Mouse (Mus musculus) right cerebral cortex, adult 2 months (tissue): Measurements from ENCODE around the gene Cars.
A peak's percentile ranks its signal among the peaks of the same experiment; 100 is the strongest.
"Not testable (repeated sequence)": the region's sequence is repeated elsewhere in the genome, so short reads cannot be mapped to it uniquely, and the experiment has no call there.

Experiments
- DNase-seq, 2 experiments: peaks; one replicate each; pipeline ENCODE4 v3.0.0; 2021 to 2022; ENCODE audit warnings: low spot score in 2 of 2

Cars gene

GRCm38 (mm10) chr7:143599428-143600230, at the start of gene Cars:
TSS of gene Cars (minus strand) at chr7:143600090.
- peak; percentile 94 to 97 for DNase-seq

GRCm38 (mm10) chr7:143649034-143649768, 49.3 kb upstream of the Cars start, which contains the start of gene Tnfrsf22:
TSS of gene Tnfrsf22 (minus strand) at chr7:143649661.
- peak; percentile 75 to 78 for DNase-seq

GRCm38 (mm10) chr7:143643949-143644348, 44.1 kb upstream of the Cars start:
- not testable (repeated sequence) for DNase-seq

- no peak for DNase-seq
Measured at GRCm38 (mm10) chr7:143636674-143637073, 36.8 kb upstream of the Cars start.

GRCm38 (mm10) chr7:143631503-143631902, 31.6 kb upstream of the Cars start:
- DNase-seq = no peak

GRCm38 (mm10) chr7:143629501-143629900, 29.6 kb upstream of the Cars start:
- no peak for DNase-seq

- DNase-seq = no peak
Measured at GRCm38 (mm10) chr7:143628540-143628939, 28.6 kb upstream of the Cars start, which contains the start of gene Tnfrsf26. TSS of gene Tnfrsf26 (minus strand) at chr7:143628722.

GRCm38 (mm10) chr7:143627555-143628286, 27.8 kb upstream of the Cars start:
- no peak for DNase-seq

- no peak for DNase-seq
Measured at GRCm38 (mm10) chr7:143626178-143626577, 26.3 kb upstream of the Cars start.

- DNase-seq = no peak
Measured at GRCm38 (mm10) chr7:143625151-143625550, 25.3 kb upstream of the Cars start.

GRCm38 (mm10) chr7:143624561-143624960, 24.7 kb upstream of the Cars start:
- no peak for DNase-seq

GRCm38 (mm10) chr7:143620951-143621350, 21.1 kb upstream of the Cars start:
- peak; percentile 10 to 16 for DNase-seq

GRCm38 (mm10) chr7:143614404-143615135, 14.7 kb upstream of the Cars start:
- no peak for DNase-seq

GRCm38 (mm10) chr7:143612215-143612614, 12.3 kb upstream of the Cars start:
- DNase-seq = no peak

- no peak for DNase-seq
Measured at GRCm38 (mm10) chr7:143605321-143605720, 5.4 kb upstream of the Cars start.

GRCm38 (mm10) chr7:143604889-143605288, 5.0 kb upstream of the Cars start:
- no peak for DNase-seq

- DNase-seq = no peak
Measured at GRCm38 (mm10) chr7:143601705-143602104, 1.8 kb upstream of the Cars start.

- DNase-seq = no peak
Measured at GRCm38 (mm10) chr7:143600231-143600740, 396 bp upstream of the Cars start.

- no peak for DNase-seq
Measured at GRCm38 (mm10) chr7:143594865-143595264, 5.0 kb downstream of the Cars start.

- no peak for DNase-seq
Measured at GRCm38 (mm10) chr7:143592255-143592654, 7.6 kb downstream of the Cars start.

GRCm38 (mm10) chr7:143588006-143588405, 11.9 kb downstream of the Cars start:
- DNase-seq = no peak
